Mouse (Mus musculus): ENCODE measurements around the gene S100a7a.

The S100a7a gene

GRCm38 (mm10) chr3:90629298-90629697 is 24.5 kb upstream of the S100a7a start:
- DNase-seq: no peak

- DNase-seq: no peak
Measured at GRCm38 (mm10) chr3:90631984-90632383, 21.8 kb upstream of the S100a7a start.

- DNase-seq: no peak
Measured at GRCm38 (mm10) chr3:90638511-90639275, 15.1 kb upstream of the S100a7a start.

DNA sequence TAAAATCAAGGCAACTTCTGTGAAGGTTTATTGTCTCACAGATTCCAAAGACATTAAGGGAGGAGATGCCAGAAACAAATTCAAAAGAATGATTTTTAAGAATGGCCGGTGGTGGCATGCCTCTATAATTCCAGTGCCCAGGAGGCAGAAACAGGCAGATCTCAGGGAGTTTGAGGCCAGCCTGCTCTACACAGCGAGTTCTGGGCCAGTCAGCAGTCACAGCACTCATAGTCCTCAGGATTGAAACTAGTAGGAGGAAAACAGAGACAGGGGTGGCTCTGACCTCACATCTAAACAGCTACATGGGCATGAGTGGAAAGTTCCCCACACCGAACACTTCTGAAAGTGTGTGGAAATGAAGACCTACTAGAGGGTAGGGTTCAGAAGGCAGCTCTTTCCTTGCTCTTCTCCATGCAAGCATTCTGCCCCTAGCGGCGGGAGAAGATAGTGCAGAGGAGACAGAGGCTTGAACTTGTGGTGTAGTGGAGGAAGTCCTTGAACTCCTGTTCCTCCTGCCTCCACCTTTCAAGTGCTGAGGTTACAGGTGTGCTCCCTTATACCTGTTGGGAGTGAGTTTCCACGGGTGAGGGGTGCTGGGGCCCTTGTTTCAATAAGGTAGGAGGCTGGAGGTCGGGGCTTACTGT is 14.2 kb upstream of the S100a7a start:
- peak; percentile 70 for DNase-seq

GRCm38 (mm10) chr3:90640981-90641380 is 12.8 kb upstream of the S100a7a start:
- DNase-seq: no peak

- peak; percentile 65 for DNase-seq
Measured at GRCm38 (mm10) chr3:90644220-90644619, 9.6 kb upstream of the S100a7a start.

GRCm38 (mm10) chr3:90647291-90647690 is 6.5 kb upstream of the S100a7a start:
- DNase-seq: no peak

- DNase-seq: no peak
Measured at GRCm38 (mm10) chr3:90648981-90649380, 4.8 kb upstream of the S100a7a start.

DNA sequence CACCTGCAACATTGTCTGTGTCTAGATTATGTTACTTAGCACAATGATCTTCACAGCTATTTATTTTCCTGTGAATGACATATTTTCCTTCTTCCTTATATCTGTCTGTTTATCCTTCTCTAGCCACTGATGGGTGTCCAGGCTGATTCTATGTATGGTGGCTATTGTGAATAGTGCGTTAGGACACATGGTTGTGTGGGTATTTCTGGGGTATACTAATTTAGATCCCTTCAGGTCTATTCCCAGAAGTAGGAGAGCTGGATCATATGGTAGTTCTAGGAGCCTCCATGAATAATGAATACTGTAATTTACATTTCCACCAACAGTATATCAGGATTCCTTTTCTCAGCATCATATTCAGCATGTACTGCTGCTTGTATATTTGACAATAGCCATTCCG is 4.0 kb upstream of the S100a7a start:
- no peak for DNase-seq

DNA sequence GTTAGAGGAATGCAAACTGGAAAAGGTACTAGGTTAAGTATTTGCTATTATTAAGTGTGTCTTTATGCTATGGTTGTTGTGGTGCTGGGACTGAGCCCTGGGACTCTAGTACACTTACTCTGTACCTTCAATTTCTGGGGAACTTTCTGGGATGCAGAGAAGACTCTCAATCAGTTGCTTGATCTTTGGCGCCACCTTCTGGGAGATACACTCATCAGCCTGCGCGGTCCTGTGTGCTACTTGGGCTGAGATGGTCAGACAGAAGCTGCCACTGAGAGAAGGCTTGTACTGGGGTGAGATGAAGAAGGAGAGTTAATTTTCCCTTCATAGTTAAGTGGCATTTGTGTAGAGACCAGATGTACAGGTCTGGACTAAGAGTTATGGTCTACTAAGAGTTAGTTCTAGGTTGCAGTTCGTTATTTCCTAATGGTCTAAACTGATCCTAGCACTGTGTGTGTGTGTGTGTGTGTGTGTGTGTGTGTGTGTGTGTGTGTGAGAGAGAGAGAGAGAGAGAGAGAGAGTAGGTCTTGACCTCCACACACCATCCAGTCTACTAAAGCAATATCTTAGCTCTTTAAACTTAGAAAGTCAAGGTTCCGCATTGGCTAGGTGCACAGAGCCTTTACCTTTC is 824 bp upstream of the S100a7a start:
- peak; percentile 60 for DNase-seq

DNA sequence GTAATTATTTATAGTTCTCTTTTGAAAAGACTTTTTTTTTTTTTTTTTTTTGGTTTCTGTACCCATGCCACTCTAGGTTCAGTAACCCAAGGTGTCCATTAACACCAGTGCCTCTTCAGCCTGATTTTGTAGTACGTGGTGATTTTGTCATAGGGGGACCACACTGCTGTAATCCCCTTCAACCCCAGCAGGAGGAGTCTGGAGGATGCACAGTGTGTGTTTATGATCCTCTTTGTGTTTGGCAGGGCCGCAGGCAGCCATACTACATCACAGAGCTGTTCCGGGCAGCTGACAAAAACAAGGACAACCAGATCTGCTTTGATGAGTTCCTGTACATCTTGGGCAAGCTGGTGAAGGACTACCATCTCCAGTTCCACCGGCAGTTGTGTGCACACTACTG is 3.6 kb downstream of the S100a7a start:
- DNase-seq: peak; percentile 7

GRCm38 (mm10) chr3:90659364-90660044 is 5.7 kb downstream of the S100a7a start:
- no peak for DNase-seq

DNA sequence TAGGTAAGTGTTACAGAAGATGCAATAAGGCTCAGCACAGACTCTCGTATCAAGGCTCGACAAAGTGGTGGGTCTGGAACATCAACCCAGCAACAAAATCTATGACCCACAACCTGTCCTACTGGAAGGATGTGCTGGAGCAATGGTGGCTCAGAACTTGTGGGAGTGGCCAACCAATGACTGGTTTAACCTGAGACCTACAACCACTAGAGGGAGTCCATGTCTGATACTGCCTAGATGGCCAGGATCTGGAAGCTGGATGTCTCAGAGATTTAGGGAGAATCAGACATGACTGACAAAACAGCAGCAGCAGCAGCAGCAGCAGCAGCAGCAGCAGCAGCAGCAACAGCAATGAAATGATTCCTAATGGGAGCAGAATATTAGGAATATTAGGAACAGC is 10.4 kb downstream of the S100a7a start:
- DNase-seq: no peak

DNA sequence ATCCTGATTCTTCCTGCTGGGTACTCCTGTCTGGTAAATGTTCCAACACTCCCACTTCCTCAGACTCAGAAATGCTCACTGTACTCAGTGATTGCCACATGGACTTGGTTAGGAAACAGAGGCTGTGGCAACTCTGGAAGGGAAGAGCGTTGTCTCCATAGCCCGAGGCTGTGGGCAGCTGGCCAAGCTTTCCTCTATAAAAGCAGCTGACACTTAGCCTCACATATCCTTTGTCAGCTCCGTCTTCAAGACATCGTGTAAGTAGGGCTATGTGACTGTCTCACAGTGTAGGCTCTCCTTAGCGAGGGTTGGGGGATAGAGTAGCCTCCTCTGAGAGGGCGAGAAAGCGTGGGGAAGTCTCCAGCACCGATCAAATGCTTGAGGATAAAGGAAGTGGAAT is 15.0 kb downstream of the S100a7a start, which contains the start of gene S100a8:
TSS of gene S100a8 (plus strand) at position 133 of the 400 bp plus-strand sequence.
- DNase-seq: no peak

DNA sequence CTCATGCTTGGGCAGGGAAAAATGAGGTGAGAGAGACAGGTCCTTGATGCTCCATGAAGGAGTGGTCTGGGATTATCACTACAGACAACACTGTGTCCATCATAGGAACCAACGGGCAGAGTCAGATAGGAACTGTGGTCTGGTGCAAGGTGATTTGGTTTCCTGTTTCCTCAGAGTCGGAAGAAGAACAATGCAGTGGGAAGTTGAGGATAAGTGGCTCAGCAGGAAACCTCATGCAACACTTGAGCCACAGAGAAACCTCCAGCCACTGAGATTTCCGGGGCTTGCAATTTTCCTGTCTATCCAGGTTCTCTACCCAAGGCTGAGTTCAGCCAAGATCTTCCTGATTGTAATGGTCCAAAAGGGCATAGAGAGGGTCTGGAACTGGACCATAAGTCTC is 24.8 kb downstream of the S100a7a start:
- DNase-seq: no peak

GRCm38 (mm10) chr3:90683929-90684328 is 30.1 kb downstream of the S100a7a start:
- DNase-seq: no peak

- no peak for DNase-seq
Measured at GRCm38 (mm10) chr3:90686835-90687234, 33.0 kb downstream of the S100a7a start.

DNA sequence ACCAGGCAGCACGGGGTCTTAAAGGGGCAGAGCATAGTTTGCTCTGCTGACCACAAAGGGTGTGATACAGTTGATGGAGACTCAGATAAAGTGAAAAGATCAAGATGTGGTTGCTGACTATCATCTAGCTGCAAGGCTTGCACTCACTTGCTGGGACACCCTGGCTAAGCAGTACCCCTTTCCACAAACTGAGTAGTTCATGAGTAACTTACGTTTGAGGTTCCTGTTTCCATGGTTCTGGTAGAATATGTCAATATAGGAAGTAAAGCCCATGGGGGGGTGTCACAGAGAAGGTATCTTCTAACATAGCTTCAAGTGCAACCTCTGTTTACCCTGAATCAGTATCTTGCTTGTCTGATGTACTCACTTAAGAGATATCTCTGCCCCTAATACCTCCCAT is 39.7 kb downstream of the S100a7a start:
- no peak for DNase-seq

DNA sequence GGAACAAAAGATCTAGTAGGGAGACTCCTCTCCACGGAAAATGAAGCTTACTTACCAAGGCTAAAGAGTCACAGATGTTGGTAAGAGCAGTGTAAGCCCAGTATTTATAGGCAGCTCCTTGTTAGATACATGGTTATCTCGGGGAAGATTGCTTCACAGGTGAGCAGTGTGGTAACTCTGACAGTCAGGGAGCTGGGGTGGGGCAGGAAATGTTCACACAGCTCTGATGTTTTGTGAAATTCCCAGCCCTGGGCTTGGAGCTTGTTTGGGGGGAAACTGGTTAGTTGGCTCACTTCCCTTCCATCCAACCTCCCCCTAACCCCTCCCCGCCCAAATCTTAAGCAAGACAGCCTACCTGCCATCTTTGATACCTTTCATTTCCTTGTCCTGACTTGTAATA is 41.8 kb downstream of the S100a7a start, which contains the start of gene S100a9:
TSS of gene S100a9 (minus strand) at position 109 of the 400 bp plus-strand sequence.
- no peak for DNase-seq

DNA sequence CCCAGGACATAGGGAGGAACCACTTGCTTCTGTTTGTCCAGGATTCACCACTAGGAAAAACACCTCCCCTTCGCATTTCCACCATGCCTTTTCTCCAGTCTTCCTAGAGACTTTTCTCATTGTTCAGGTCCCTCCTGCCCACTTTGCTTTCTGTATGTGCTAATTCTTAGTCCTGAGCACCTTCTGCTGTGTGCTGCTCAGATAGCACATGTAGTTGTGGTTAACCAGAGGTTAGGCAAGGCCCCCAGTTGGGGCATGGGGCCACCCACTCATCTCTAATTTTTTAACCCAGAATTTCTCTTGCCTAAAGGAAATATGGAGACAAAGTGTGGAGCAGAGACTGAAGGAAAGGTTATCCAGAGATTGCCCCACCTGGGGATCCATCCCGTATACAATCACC is 48.4 kb downstream of the S100a7a start:
- DNase-seq: no peak
